Mouse (Mus musculus) midbrain, embryonic 16.5 days (tissue): ENCODE data around the gene Armc2. TPM values are rescaled to one million over a fixed set of nuclear protein-coding genes. Genes with fewer than 3 reads are reported as not detected.

ENCODE experiments used
- ATAC-seq: fragments of 200-750 bp; cut with Nextera tagmentation; 2 replicates; pipeline ENCODE4 v1.8.0; 2017; ENCODE audit warnings: moderate TSS enrichment
- H3K27ac ChIP-seq: fragments of 300-500 bp; sonication (generic); 2 replicates; pipeline ENCODE4 v1.5.1; 2014; ENCODE audit warnings: mild to moderate bottlenecking, low read length, mixed read lengths
- H3K27me3 ChIP-seq: fragments of 300-500 bp; sonication (generic); 2 replicates; pipeline ENCODE4 v1.6.1; 2014; ENCODE audit warnings: low read depth, low read length, mixed read lengths; ENCODE audit not compliant: control insufficient read depth, insufficient read depth
- H3K36me3 ChIP-seq: fragments of 300-500 bp; sonication (generic); 2 replicates; pipeline ENCODE4 v1.6.1; 2014; ENCODE audit warnings: mild to moderate bottlenecking, low read length, moderate library complexity, mixed read lengths; ENCODE audit not compliant: control insufficient read depth, insufficient read depth
- H3K4me1 ChIP-seq: fragments of 300-500 bp; sonication (generic); 2 replicates; pipeline ENCODE4 v1.6.1; 2014; ENCODE audit warnings: mild to moderate bottlenecking, low read length, mixed read lengths; ENCODE audit not compliant: control insufficient read depth, insufficient read depth
- H3K4me2 ChIP-seq: fragments of 300-500 bp; sonication (generic); 2 replicates; pipeline ENCODE4 v1.6.1; 2014; ENCODE audit warnings: mild to moderate bottlenecking, low read length, mixed read lengths
- H3K4me3 ChIP-seq: fragments of 300-500 bp; sonication (generic); 2 replicates; pipeline ENCODE4 v1.5.1; 2014; ENCODE audit warnings: low read depth, mild to moderate bottlenecking, low read length, moderate library complexity, mixed read lengths
- H3K9ac ChIP-seq: fragments of 300-500 bp; sonication (generic); 2 replicates; pipeline ENCODE4 v1.6.1; 2014; ENCODE audit warnings: low read depth, low read length, mixed read lengths
- H3K9me3 ChIP-seq: fragments of 300-500 bp; sonication (generic); replicated peaks from 2 replicates; pipeline ENCODE4 v1.6.1; 2014; ENCODE audit warnings: mild to moderate bottlenecking, low read length, mixed read lengths; ENCODE audit not compliant: control insufficient read depth, poor library complexity, severe bottlenecking
- WGBS: fragments of 180-500 bp; shearing (Covaris S2); extraction: QIAGEN DNeasy Blood & Tissue Kit; methylation state at CpG from one replicate; pipeline ENCODE4 v1.1.7; 2014; 5-methylcytosine and 5-hydroxymethylcytosine counted together
- polyA plus RNA-seq: library from polyadenylated mRNA; unstranded; fragments of >200 nt; fragmentation: Nextera tagmentation; extraction: Ambion mirVana; gene quantifications from 2 replicates; pipeline ENCODE4 v1.2.1, GENCODE M21; 2015

Armc2 gene
- polyA plus RNA-seq, 1 experiment from 2014 or later, result 12.1 TPM

DNA sequence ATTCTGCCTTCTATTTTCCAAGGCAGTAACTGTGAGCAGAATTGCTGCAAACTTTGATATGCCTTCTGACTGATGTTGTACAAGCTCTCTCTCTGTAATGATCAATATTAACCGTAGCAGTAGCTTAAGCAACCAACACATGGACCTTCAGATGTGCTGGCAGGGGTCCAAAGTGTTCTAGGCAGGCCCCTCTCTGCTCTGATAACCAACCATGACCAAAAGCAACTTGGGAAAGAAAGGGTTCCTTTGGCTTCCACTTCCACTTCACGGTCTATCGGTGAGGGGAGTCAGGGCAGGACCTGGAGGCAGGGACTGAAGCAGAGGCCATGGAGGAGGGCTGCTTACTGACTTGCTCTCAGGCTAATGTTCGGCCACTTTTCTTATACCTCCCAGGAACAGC is 87.3 kb downstream of the Armc2 start:
- H3K36me3 ChIP-seq, result no peaks in the 10 kb centered on the region
- 51% methylated on average over 4 of the region's 4 CpGs for WGBS

DNA sequence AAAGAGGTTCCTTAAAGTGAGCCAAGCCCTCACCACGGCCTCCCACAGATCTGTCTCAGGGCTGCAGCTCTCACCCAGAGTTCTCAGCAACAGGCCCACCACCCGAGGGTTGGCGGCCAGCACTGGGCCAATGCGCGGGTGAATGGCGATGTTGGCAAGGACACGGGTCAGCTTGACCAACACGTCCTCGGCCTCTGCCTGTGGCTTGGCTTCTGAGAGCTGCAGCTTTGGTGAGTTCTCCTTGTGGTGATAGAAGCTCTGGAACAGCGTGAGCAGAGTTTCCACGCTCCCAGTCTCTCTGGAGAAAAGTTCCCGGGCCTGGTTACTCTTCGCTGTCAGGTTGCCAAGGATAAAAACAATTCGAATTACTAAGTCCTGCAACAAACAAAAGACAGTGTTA is 91.5 kb downstream of the Armc2 start:
- no peak overlapping the region for H3K4me2 ChIP-seq
- peak; percentile 48; the same call in 1 of the 2 replicates for ATAC-seq
- no peaks in the 10 kb centered on the region for H3K36me3 ChIP-seq
- WGBS, result 73% methylated on average over 14 of the region's 14 CpGs
- no peaks in the 10 kb centered on the region for H3K9me3 ChIP-seq
- H3K27ac ChIP-seq, result no peak overlapping the region
- no peak overlapping the region for H3K4me3 ChIP-seq
- H3K4me1 ChIP-seq, result no peaks in the 10 kb centered on the region
- H3K27me3 ChIP-seq, result no peaks in the 10 kb centered on the region
- H3K9ac ChIP-seq, result no peak overlapping the region

More for the DNA sequence above, 87.3 kb downstream of the Armc2 start:
- Histone ChIP-seq H3K27me3 (no peaks in the 10 kb centered on the region), H3K4me2 (no peak overlapping the region), H3K9me3 (no peaks in the 10 kb centered on the region), H3K9ac (no peak overlapping the region), H3K27ac (no peak overlapping the region), H3K4me1 (peaks cover 9% of the 10 kb centered on the region), H3K4me3 (no peak overlapping the region)
- ATAC-seq, result no peak

DNA sequence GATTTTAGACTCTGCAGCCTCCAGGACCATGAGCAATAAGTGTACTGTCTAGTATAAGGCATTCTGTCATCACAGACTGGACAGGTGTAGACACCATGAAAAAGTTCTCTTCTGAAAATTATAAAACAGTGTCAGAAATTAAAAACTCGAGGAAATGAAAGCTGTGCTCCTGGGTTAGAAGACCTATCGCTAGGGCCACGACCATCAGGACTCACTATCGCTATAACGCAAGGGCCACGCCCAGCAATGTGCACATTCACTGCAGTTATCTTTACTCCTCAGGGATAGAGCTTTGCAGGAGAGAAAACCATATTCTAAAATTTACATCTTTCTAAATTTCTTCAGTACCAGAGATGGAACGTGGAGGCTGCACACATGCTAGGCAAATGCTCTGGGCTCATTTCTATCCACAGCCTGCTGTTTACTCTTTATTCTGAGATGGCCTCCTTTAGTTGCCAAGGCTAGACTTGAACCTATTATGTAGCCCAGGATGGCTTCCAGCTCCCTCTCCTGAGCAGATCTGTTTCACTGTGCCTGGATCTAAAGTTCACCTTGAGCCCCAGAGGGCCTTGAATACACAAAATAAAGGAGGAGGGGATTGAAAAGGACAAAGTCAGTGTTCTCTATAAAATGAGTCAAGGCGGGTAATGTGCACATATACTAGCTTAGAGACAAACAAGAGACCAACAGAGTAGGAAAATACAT is 105.8 kb downstream of the Armc2 start:
- H3K9ac ChIP-seq, result no peak overlapping the region
- no peaks in the 10 kb centered on the region for H3K27me3 ChIP-seq
- H3K36me3 ChIP-seq, result peaks cover 4% of the 10 kb centered on the region; the same call in 1 of the 2 replicates
- H3K27ac ChIP-seq, result no peak overlapping the region
- ATAC-seq, result no peak
- H3K4me3 ChIP-seq, result no peak overlapping the region
- no peaks in the 10 kb centered on the region for H3K4me1 ChIP-seq
- no peak overlapping the region for H3K4me2 ChIP-seq
- 93% methylated on average over 8 of the region's 8 CpGs for WGBS
- H3K9me3 ChIP-seq, result no peaks in the 10 kb centered on the region

DNA sequence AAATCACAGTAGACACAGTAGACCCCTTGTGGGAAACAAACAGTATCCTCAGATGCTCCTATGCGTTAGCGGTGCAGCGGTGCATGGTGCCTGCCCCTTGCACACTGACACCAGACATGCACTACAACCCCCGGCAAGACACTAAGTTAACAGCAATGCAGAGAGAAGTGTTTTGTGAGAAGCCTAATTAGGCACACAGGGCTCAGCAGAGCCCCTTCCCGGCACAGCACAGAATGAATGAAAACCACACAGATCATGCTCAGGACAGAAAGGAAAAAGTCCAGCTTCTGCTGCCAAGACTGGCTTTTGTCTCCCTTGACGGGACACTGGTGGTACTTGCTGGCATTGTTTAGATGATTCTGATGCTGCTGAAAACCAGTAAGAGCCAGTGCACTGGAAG is 109.3 kb downstream of the Armc2 start:
- H3K27me3 ChIP-seq, result no peaks in the 10 kb centered on the region
- no peak overlapping the region for H3K27ac ChIP-seq
- H3K36me3 ChIP-seq, result peaks cover 9% of the 10 kb centered on the region; the same call in 1 of the 2 replicates
- H3K4me1 ChIP-seq, result no peaks in the 10 kb centered on the region
- WGBS, result 47% methylated on average over 6 of the region's 6 CpGs
- H3K4me3 ChIP-seq, result no peak overlapping the region
- ATAC-seq, result peak; percentile 46
- H3K9ac ChIP-seq, result no peak overlapping the region
- no peak overlapping the region for H3K4me2 ChIP-seq
- no peaks in the 10 kb centered on the region for H3K9me3 ChIP-seq

DNA sequence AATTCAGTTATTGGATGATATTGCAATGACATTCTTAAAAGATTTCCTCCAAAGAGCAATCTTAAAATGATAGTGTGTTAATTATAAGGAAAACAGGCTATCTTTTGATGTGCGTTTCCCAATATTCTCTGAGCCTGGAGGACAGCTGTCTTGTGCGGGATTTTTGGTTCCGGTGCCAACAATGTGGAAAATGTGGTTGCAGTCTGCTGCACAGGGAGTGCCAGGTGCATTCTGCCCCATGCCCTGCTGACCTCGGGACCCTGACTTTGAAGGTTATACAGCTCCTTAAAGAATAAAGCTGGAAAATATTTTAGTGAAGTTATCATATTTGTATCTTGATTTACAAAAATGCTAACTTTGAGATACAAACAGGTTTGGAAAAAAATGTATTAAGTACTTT is 110.3 kb downstream of the Armc2 start:
- H3K4me1 ChIP-seq, result no peaks in the 10 kb centered on the region
- no peaks in the 10 kb centered on the region for H3K9me3 ChIP-seq
- H3K4me3 ChIP-seq, result no peak overlapping the region
- WGBS, result 88% methylated on average over 4 of the region's 4 CpGs
- peaks cover 11% of the 10 kb centered on the region for H3K36me3 ChIP-seq
- no peak overlapping the region for H3K4me2 ChIP-seq
- no peaks in the 10 kb centered on the region for H3K27me3 ChIP-seq
- no peak overlapping the region for H3K27ac ChIP-seq
- H3K9ac ChIP-seq, result no peak overlapping the region
- no peak for ATAC-seq

DNA sequence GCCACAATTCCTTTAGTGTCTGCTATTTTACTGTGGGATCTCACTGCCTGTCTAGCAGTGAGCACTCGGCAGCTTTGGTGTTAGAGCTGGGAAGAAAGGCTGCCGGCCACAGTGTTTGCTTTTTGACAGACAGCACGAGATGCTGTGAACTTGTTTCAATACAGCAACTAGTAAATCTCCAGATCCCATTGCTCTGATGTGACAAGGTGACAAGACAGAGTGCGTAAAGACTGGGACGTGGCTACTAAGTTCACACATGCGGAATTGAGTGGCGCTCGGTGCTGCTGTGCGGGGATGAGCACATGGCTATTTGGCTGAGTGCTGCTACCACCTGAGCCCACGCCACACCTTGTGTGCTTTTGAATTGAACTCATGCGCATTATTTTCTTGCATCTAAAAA is 110.8 kb downstream of the Armc2 start:
- WGBS, result 83% methylated on average over 11 of the region's 11 CpGs
- H3K27ac ChIP-seq, result no peak overlapping the region

DNA sequence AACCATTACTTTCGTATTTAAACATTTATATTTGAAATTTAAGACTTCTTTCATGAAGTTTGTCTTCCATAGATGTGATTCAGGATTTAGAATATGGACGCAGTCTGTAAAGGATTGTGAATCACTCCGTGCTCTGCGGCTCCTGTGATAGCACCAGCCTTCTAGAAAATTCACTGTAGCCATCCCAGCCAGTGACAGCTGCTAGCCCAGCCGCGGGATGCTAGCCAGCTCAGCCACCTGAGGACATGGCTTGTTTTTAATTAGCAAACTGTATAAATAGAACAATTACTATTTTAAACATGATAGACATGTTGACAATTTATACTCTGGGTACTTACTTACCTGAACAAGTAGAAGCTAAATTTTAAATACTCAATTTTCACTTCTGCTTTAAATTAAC is 116.4 kb downstream of the Armc2 start:
- Histone ChIP-seq H3K9ac (no peak overlapping the region), H3K36me3 (peaks cover 12% of the 10 kb centered on the region; the same call in 1 of the 2 replicates)
- WGBS, result 92% methylated on average over 6 of the region's 6 CpGs

More for the DNA sequence above, 110.8 kb downstream of the Armc2 start:
- H3K4me2 ChIP-seq, result no peak overlapping the region
- H3K9ac ChIP-seq, result no peak overlapping the region
- no peaks in the 10 kb centered on the region for H3K27me3 ChIP-seq
- no peak overlapping the region for H3K4me3 ChIP-seq
- no peak for ATAC-seq
- H3K4me1 ChIP-seq, result no peaks in the 10 kb centered on the region
- H3K9me3 ChIP-seq, result no peaks in the 10 kb centered on the region
- H3K36me3 ChIP-seq, result peaks cover 11% of the 10 kb centered on the region

DNA sequence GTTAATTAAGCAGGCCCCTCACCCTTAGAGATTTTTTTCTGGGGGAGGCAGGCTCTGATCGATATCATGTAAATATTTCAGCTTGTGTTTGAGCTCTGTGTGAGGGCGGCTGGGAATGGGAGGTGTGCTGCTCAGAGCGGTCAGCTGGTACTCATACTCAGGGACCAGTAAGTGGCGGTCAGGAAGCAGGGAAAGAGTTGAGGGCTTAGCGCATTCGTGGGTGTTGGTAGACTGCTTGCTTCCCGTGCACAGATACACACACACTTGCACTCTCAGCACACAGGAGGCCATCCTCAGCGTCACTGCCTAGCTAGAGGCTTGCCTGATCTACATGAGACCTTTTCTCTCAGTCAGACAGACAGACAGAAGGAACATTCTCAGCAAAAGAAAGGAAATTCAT is 116.8 kb downstream of the Armc2 start:
- no peak for ATAC-seq
- H3K36me3 ChIP-seq, result peaks cover 11% of the 10 kb centered on the region; the same call in 1 of the 2 replicates
- H3K4me1 ChIP-seq, result no peaks in the 10 kb centered on the region
- 91% methylated on average over 8 of the region's 8 CpGs for WGBS
- no peak overlapping the region for H3K4me2 ChIP-seq
- H3K27ac ChIP-seq, result no peak overlapping the region
- no peaks in the 10 kb centered on the region for H3K9me3 ChIP-seq
- no peak overlapping the region for H3K9ac ChIP-seq
- no peaks in the 10 kb centered on the region for H3K27me3 ChIP-seq
- H3K4me3 ChIP-seq, result no peak overlapping the region

More for the DNA sequence above, 116.4 kb downstream of the Armc2 start:
- Histone ChIP-seq H3K9me3 (no peaks in the 10 kb centered on the region), H3K4me3 (no peak overlapping the region), H3K4me1 (no peaks in the 10 kb centered on the region), H3K27me3 (no peaks in the 10 kb centered on the region), H3K27ac (no peak overlapping the region), H3K4me2 (no peak overlapping the region)
- ATAC-seq, result no peak

DNA sequence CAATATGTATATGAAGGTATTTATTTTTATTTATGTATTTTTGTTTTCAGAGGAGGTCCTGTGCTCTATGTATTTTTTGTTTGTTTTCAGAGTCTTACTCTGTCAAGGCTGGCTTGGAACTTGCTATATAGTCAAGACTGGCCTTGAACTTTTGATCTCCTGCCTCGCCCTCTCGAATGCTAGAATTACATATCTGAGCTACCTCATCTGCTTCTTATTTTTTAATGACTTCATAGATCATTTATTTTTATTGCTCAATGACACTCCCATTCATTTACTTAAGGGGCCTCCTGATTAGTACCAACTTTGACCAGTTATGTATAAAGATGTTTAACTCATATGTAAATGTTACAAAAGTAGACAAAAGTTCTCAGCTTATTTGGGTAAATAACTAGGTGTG is 121.4 kb downstream of the Armc2 start:
- ATAC-seq, result no peak
- Histone ChIP-seq H3K4me3 (no peak overlapping the region), H3K9ac (no peak overlapping the region), H3K4me2 (no peak overlapping the region), H3K27me3 (no peaks in the 10 kb centered on the region), H3K4me1 (0 out of 2 replicates have a peak, but pooled peaks cover 5% of the 10 kb centered on the region), H3K36me3 (peaks cover 10% of the 10 kb centered on the region; the same call in 1 of the 2 replicates), H3K27ac (no peak overlapping the region), H3K9me3 (no peaks in the 10 kb centered on the region)
- WGBS, result 95% methylated on average over 2 of the region's 2 CpGs
